Mouse (Mus musculus) kidney, embryonic 14.5 days (tissue): Measurements from ENCODE around the gene Blnk. TPM values are rescaled to one million over a fixed set of nuclear protein-coding genes. Genes with fewer than 3 reads are reported as not detected.

Experiments
- ATAC-seq: fragments of 200-750 bp; cut with Nextera tagmentation; 2 replicates; pipeline ENCODE4 v1.8.0; 2017; ENCODE audit warnings: moderate number of reproducible peaks, mild to moderate bottlenecking, moderate TSS enrichment, moderate library complexity; ENCODE audit not compliant: low FRiP score, low TSS enrichment
- H3K27ac ChIP-seq: fragments of 300-500 bp; sonication (generic); 2 replicates; pipeline ENCODE4 v1.5.1; 2014; ENCODE audit warnings: low read depth, mild to moderate bottlenecking, low read length, moderate library complexity, mixed read lengths
- H3K27me3 ChIP-seq: fragments of 300-500 bp; sonication (generic); 2 replicates; pipeline ENCODE4 v1.6.1; 2014; ENCODE audit warnings: mild to moderate bottlenecking, low read length; ENCODE audit not compliant: control insufficient read depth, insufficient read depth
- H3K36me3 ChIP-seq: fragments of 300-500 bp; sonication (generic); 2 replicates; pipeline ENCODE4 v1.6.1; 2014; ENCODE audit warnings: low read length, mixed read lengths; ENCODE audit not compliant: control insufficient read depth, insufficient read depth
- H3K4me1 ChIP-seq: fragments of 300-500 bp; sonication (generic); 2 replicates; pipeline ENCODE4 v1.6.1; 2014; ENCODE audit warnings: low read length, mixed read lengths; ENCODE audit not compliant: control insufficient read depth, insufficient read depth
- H3K4me2 ChIP-seq: fragments of 300-500 bp; sonication (generic); replicated peaks from 2 replicates; pipeline ENCODE4 v1.6.1; 2014; ENCODE audit warnings: low read depth, mild to moderate bottlenecking, low read length
- H3K4me3 ChIP-seq: fragments of 300-500 bp; sonication (generic); 2 replicates; pipeline ENCODE4 v1.5.1; 2014; ENCODE audit warnings: mild to moderate bottlenecking, low read length
- H3K9ac ChIP-seq: fragments of 300-500 bp; sonication (generic); 2 replicates; pipeline ENCODE4 v1.6.1; 2014; ENCODE audit warnings: low read depth, mild to moderate bottlenecking, low read length, moderate library complexity
- H3K9me3 ChIP-seq: fragments of 300-500 bp; sonication (generic); 2 replicates; pipeline ENCODE4 v1.6.1; 2016; ENCODE audit warnings: low read length; ENCODE audit not compliant: control insufficient read depth
- WGBS: fragments of 180-500 bp; shearing (Covaris S2); extraction: QIAGEN DNeasy Blood & Tissue Kit; methylation state at CpG from one replicate; pipeline ENCODE4 v1.1.7; 2014; 5-methylcytosine and 5-hydroxymethylcytosine counted together
- polyA plus RNA-seq: library from polyadenylated mRNA; unstranded; fragments of >200 nt; fragmentation: Nextera tagmentation; extraction: Ambion mirVana; gene quantifications from 2 replicates; pipeline ENCODE4 v1.2.1, GENCODE M21; 2014

The Blnk gene
- polyA plus RNA-seq, 1 experiment from 2014 or later, result 11.9 TPM

DNA sequence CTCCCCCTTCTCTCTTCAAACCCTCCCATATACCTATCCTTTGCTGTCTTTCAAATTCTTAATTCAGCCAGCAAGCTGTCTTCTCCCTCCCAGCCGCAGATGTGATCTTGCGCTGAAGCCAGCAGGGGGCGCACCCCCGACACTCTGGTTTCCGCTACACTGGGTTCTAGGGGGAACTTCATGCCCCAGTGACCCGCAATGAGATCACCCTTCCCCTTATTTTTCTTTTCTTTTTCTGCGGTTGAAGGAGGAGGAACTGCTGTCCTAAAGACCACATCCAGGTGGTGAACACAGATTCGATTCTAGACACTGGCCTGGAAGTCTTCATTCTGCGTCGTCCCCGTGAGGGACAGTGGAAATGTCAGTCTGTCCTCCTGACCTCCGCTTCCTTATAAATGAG, 31.3 kb downstream of the Blnk start:
- Histone ChIP-seq H3K4me2 (no peak overlapping the region), H3K27ac (no peak overlapping the region), H3K4me3 (no peak overlapping the region), H3K4me1 (no peaks in the 10 kb centered on the region), H3K27me3 (no peaks in the 10 kb centered on the region), H3K36me3 (no peaks in the 10 kb centered on the region), H3K9me3 (no peaks in the 10 kb centered on the region), H3K9ac (no peak overlapping the region)
- no peak for ATAC-seq
- WGBS, result 46% methylated on average over 12 of the region's 12 CpGs

DNA sequence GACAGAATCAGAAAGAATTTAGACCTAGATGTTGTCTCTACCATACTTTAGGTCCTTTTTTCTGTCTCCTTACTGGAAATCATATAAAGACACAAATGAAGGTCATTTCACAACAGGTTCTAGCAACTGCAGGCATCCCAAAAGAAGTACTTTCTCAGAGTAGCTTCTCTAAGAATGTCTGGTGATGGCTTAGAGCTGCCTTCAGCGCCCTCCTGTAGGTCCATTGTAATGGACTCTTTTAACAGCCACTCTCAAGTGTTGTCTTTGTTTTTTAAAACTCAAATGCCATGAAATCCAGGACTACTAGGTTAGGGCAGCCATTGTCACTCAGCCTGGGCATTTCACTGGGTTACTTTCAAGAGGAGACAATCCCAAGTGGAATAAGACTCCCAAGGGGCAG, 35.4 kb downstream of the Blnk start:
- Histone ChIP-seq H3K4me3 (no peak overlapping the region), H3K36me3 (no peaks in the 10 kb centered on the region), H3K9me3 (no peaks in the 10 kb centered on the region), H3K27ac (no peak overlapping the region), H3K27me3 (no peaks in the 10 kb centered on the region), H3K4me2 (no peak overlapping the region), H3K9ac (no peak overlapping the region), H3K4me1 (no peaks in the 10 kb centered on the region)
- 51% methylated on average over 1 of the region's 1 CpGs for WGBS
- ATAC-seq, result no peak

DNA sequence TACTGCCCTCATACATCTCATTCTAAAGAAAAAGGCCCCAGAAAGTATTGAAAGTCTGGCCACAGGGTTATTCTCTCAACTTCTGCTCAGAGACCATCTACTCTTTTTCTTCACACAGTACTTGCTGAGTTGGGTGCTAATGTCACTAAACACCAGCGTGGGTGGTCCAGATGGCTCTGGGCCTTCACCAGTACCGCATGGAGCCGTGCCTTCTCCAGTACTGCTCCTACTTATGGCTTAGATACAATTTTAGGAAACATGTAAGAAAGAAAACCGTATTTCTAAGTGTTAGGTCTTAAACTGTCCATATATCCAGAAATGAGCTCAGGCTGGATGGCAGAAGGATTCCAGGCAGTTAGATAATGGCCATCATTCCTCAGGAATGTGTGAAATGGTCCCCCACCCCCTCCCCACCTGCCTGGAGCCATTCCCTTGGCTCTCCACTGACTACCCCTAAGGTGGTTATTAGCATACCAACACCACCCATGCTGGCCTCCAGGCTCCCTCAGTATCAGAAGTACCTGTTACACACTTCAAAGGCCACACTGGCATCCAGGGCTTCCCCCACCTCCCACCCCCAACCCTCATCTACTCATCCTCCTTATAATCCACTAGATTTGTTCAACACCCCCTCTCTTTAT, 47.3 kb downstream of the Blnk start:
- no peak for ATAC-seq
- 83% methylated on average over 4 of the region's 4 CpGs for WGBS

DNA sequence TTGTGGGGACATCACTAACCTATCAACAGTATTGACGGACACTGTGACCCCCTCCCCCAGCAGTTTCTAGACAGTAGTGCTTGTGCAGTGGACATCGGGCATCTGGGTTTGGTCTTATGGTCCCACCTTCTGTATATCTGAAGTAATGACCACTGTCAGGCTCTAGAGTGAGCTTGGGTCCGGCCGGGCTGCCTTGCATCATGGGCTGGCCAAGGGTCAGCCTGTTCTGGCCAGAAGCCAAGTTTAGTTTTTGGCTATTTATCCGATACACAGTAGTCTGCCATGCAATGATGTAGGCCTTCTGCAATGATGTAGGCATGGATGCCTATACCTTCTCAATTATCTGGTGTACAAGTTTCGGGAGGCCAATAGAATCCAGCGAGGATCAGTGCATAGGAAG, 50.8 kb downstream of the Blnk start:
- WGBS, result 90% methylated on average over 7 of the region's 7 CpGs
- Histone ChIP-seq H3K9ac (no peak overlapping the region), H3K4me3 (no peak overlapping the region), H3K9me3 (peaks cover 7% of the 10 kb centered on the region; the same call in 1 of the 2 replicates), H3K36me3 (no peaks in the 10 kb centered on the region), H3K4me2 (no peak overlapping the region), H3K27ac (no peak overlapping the region), H3K4me1 (no peaks in the 10 kb centered on the region), H3K27me3 (no peaks in the 10 kb centered on the region)
- ATAC-seq, result no peak

More for the DNA sequence above, 47.3 kb downstream of the Blnk start:
- Histone ChIP-seq H3K9me3 (no peaks in the 10 kb centered on the region), H3K4me1 (no peaks in the 10 kb centered on the region), H3K27ac (no peak overlapping the region), H3K4me2 (no peak overlapping the region), H3K9ac (no peak overlapping the region), H3K27me3 (no peaks in the 10 kb centered on the region), H3K36me3 (no peaks in the 10 kb centered on the region), H3K4me3 (no peak overlapping the region)

DNA sequence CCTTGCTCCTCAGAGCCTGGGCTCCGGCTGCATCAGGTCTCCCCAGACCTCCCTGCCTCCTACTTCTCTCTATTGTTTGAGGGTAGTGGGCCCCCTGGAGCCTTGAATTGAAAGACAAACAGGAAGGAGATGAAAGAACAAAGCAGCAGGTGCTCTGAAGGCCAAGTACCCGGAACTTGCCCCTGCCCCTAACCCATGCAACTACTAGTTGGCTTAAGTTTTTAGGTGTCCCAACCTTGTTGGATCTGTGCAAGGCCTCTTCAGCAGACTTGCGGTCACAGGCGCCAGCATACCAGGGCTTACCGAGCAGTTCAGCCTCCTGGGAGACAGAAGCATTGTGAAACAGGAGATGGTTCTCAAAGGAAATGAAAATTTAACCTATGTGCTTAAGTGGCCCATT, 58.3 kb downstream of the Blnk start:
- no peak overlapping the region for H3K4me3 ChIP-seq
- H3K36me3 ChIP-seq, result no peaks in the 10 kb centered on the region
- no peak overlapping the region for H3K27ac ChIP-seq
- peaks cover 7% of the 10 kb centered on the region; the same call in 1 of the 2 replicates for H3K9me3 ChIP-seq
- WGBS, result 45% methylated on average over 5 of the region's 5 CpGs
- no peaks in the 10 kb centered on the region for H3K27me3 ChIP-seq
- no peak for ATAC-seq
- no peak overlapping the region for H3K4me2 ChIP-seq
- H3K4me1 ChIP-seq, result no peaks in the 10 kb centered on the region
- H3K9ac ChIP-seq, result no peak overlapping the region

DNA sequence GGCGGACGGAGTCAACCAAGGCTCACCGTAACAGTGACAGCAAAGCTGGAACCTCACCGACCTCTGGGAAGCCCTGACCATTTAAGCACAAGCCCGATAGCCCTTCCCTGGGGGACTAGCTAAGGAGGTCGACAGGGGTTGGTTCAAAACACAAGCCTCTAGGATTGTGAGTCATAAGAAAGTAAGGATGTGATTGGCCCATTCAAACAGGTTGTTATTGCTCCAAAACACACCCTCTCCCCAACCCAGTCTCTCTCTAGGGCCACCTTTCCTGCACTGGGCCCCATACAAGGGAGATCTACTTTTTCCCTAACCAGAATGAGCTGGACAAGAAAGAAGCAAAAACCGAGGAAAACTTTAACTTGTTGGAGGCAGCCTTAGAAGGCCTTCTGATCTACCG, 59.0 kb downstream of the Blnk start:
- ATAC-seq, result no peak
- WGBS, result 45% methylated on average over 8 of the region's 8 CpGs
- Histone ChIP-seq H3K9me3 (peaks cover 7% of the 10 kb centered on the region; the same call in 1 of the 2 replicates), H3K4me3 (no peak overlapping the region), H3K4me2 (no peak overlapping the region), H3K9ac (no peak overlapping the region), H3K27me3 (no peaks in the 10 kb centered on the region), H3K36me3 (no peaks in the 10 kb centered on the region), H3K4me1 (no peaks in the 10 kb centered on the region), H3K27ac (no peak overlapping the region)

GRCm38 (mm10) chr19:40931581-40932369, 62.6 kb downstream of the Blnk start:
- H3K9ac ChIP-seq, result no peak overlapping the region
- no peaks in the 10 kb centered on the region for H3K9me3 ChIP-seq
- ATAC-seq, result no peak
- no peaks in the 10 kb centered on the region for H3K27me3 ChIP-seq
- no peak overlapping the region for H3K4me2 ChIP-seq
- 72% methylated on average over 9 of the region's 9 CpGs for WGBS
- no peaks in the 10 kb centered on the region for H3K36me3 ChIP-seq
- H3K4me3 ChIP-seq, result no peak overlapping the region
- no peaks in the 10 kb centered on the region for H3K4me1 ChIP-seq
- no peak overlapping the region for H3K27ac ChIP-seq

DNA sequence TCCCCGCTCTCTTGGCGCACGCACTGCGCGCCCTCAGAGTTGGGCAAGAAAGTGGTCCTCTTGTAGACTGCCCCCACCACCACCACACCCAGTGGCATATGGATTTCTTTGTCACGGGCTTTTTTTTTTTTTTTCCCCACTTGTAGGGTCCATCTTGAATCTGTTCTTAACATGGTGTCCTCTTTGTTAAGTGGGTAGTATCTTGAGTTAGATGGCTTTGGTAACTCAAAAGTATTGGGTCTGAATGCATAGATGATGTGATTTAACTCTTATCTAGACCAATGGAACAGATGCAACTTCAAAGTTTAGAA, 99.0 kb downstream of the Blnk start:
- H3K4me2 ChIP-seq, result peak overlapping the region; percentile 52
- H3K9me3 ChIP-seq, result peaks cover 6% of the 10 kb centered on the region; the same call in 1 of the 2 replicates
- peak overlapping the region; percentile 68 for H3K9ac ChIP-seq
- peak overlapping the region; percentile 93; the same call in 1 of the 2 replicates for H3K27ac ChIP-seq
- H3K4me1 ChIP-seq, result no peaks in the 10 kb centered on the region
- H3K27me3 ChIP-seq, result peaks cover 14% of the 10 kb centered on the region
- H3K36me3 ChIP-seq, result peaks cover 3% of the 10 kb centered on the region; the same call in 1 of the 2 replicates
- 3% methylated on average over 6 of the region's 6 CpGs for WGBS
- ATAC-seq, result no peak
- peak overlapping the region; percentile 82 for H3K4me3 ChIP-seq
